Mouse (Mus musculus): ENCODE measurements around the gene Sap25. TPM values are rescaled to one million over a fixed set of nuclear protein-coding genes. Genes with fewer than 3 reads are reported as not detected.
A peak's percentile ranks its signal among the peaks of the same experiment; 100 is the strongest.

Sap25 gene
- 9.0 and 10.5 TPM in 2 replicates for polyA plus RNA-seq (2016; fragmentation: Nextera tagmentation; extraction: Ambion mirVana)

DNA sequence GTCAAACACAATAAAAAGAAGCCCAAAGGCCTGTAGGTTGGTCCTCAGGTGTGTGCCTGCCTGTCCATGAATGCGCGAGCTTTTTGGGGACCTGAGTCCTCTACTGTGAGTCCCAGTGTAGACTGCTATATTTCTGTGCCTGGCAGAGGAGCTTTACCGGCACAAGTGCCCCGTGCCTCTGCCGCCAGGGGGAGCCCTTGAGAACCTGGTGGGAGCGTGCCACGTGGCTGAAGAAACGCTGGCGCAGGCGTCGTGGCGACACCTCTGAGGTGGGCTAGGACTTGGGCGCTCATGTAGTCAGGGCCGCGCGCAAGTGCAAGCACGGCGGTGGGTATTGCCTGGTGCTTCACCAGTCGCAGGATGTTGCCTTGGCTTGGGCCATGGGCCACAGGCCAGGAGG, at the start of gene Sap25:
TSS of gene Sap25 (plus strand) at position 281 of the 400 bp plus-strand sequence.
- Histone ChIP-seq H3K4me3 (replicated peaks) (no peak within 1 kb of the TSS), H3K9ac (no peak within 1 kb of the TSS), H3K9me3 (no peaks in the 10 kb centered on the region), H3K27ac (no peak within 1 kb of the TSS), H3K4me1 (peaks cover 7% of the 10 kb centered on the region), H3K36me3 (replicated peaks) (peaks cover 66% of the 10 kb centered on the region), H3K27me3 (peaks cover 38% of the 10 kb centered on the region), H3K4me2 (no peak within 1 kb of the TSS)
- no peak for ATAC-seq (ENCODE audit: low FRiP score)
- 90% methylated on average over 19 of the region's 19 CpGs for WGBS

DNA sequence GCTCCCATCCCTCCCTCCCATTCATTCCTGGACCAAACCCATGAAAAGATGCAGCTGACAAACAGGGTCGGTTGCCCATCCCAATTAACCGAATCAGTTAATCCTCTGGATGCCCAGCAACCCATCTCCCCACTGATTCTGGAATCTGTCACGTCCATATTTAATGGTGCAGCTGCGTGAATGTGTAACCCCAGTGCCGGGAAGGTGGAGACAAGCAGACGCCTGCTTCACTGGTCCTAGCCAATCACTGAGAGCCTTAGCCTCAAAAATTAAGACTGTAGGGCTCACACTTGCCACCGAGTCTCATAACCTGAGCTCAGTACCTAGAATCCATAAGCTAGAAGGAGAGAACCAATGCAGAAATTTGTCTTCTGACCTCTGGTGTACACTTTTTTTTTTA, 45.2 kb upstream of the Sap25 start:
- ATAC-seq (ENCODE audit: low FRiP score), result no peak
- 85% methylated on average over 7 of the region's 7 CpGs for WGBS
- no peaks in the 10 kb centered on the region; the same call in 1 of the 2 replicates for H3K27me3 ChIP-seq

DNA sequence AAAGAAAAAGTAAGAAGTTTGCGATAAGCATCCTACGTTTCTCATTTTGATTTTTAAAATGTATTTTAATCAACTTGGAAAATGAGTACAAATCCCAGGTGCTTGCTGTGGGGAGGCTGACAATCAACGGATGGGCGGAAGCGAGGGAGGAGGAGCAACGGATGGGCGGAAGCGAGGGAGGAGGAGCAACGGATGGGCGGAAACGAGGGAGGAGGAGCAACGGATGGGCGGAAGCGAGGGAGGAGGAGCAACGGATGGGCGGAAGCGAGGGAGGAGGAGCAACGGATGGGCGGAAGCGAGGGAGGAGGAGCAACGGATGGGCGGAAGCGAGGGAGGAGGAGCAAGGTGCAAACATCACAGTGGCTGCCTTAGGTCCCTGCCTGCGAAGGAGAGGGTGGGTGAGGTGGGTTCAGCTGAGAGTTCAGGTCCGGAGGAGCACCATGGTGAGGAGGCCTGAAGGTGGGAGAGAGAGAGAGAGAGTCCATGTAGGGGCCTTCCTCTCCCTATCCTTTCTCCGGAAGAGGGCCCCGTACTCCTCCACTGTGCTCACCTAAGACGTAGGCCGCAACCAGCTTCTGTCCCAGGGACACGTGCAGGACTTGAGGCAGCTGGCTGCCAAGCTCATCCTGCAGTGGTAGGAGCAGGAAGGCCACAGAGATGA, 44.4 kb upstream of the Sap25 start:
- Histone ChIP-seq H3K4me2 (peak overlapping the region; percentile 31), H3K27ac (peak overlapping the region; percentile 51; the same call in 1 of the 2 replicates), H3K4me1 (peaks cover 20% of the 10 kb centered on the region), H3K4me3 (replicated peaks) (0 out of 2 replicates have a peak overlapping the region, but pooled peaks have one; percentile 15), H3K9me3 (no peaks in the 10 kb centered on the region), H3K27me3 (no peaks in the 10 kb centered on the region; the same call in 1 of the 2 replicates), H3K36me3 (replicated peaks) (no peaks in the 10 kb centered on the region), H3K9ac (no peak overlapping the region)
- WGBS, result 24% methylated on average over 27 of the region's 30 CpGs
- no peak for ATAC-seq (ENCODE audit: low FRiP score)

More for the DNA sequence above, 45.2 kb upstream of the Sap25 start:
- Histone ChIP-seq H3K4me3 (replicated peaks) (no peak overlapping the region), H3K9ac (no peak overlapping the region), H3K4me1 (peaks cover 15% of the 10 kb centered on the region), H3K9me3 (no peaks in the 10 kb centered on the region), H3K36me3 (replicated peaks) (no peaks in the 10 kb centered on the region), H3K4me2 (no peak overlapping the region), H3K27ac (no peak overlapping the region)

- Histone ChIP-seq H3K9ac (no peak overlapping the region), H3K36me3 (replicated peaks) (no peaks in the 10 kb centered on the region), H3K27me3 (no peaks in the 10 kb centered on the region), H3K27ac (no peak overlapping the region), H3K4me2 (no peak overlapping the region), H3K4me3 (replicated peaks) (no peak overlapping the region), H3K4me1 (peaks cover 28% of the 10 kb centered on the region), H3K9me3 (no peaks in the 10 kb centered on the region)
- no peak for ATAC-seq (ENCODE audit: low FRiP score)
- WGBS, result 94% methylated on average over 6 of the region's 6 CpGs
These were observed 43.5 kb upstream of the Sap25 start for GRCm38 (mm10) chr5:137597625-137598024.

GRCm38 (mm10) chr5:137598100-137598826, 42.9 kb upstream of the Sap25 start:
- no peaks in the 10 kb centered on the region for H3K27me3 ChIP-seq
- WGBS, result 83% methylated on average over 2 of the region's 2 CpGs

DNA sequence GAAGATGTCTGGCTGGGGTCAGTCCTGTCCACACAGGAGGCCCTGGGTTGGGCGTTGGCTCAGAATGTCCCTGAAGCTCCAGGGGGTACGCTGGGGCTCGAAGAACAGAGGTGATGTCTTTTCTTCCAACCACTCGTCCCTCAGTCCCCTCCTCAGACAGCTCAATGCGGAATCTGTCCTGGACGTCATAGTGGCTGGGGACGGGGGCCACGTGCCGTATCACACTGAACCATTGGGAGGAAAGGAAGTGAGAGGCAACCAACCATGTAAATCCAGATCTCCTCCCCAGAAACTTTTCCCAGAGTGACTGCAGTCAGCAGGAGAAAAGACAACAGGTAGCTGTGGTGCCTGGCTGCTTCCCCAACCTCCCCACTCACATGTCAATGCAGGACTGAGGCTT, 41.5 kb upstream of the Sap25 start:
- H3K4me3 ChIP-seq (replicated peaks), result peak overlapping the region; percentile 71
- peak overlapping the region; percentile 96 for H3K4me2 ChIP-seq
- no peaks in the 10 kb centered on the region for H3K9me3 ChIP-seq
- ATAC-seq (ENCODE audit: low FRiP score), result no peak
- 70% methylated on average over 9 of the region's 9 CpGs for WGBS
- no peaks in the 10 kb centered on the region for H3K27me3 ChIP-seq
- no peaks in the 10 kb centered on the region for H3K36me3 ChIP-seq (replicated peaks)
- peaks cover 37% of the 10 kb centered on the region for H3K4me1 ChIP-seq
- no peak overlapping the region for H3K27ac ChIP-seq
- peak overlapping the region; percentile 86 for H3K9ac ChIP-seq

More at GRCm38 (mm10) chr5:137598100-137598826, 42.9 kb upstream of the Sap25 start:
- H3K4me3 ChIP-seq (replicated peaks), result no peak overlapping the region
- no peaks in the 10 kb centered on the region for H3K9me3 ChIP-seq
- no peaks in the 10 kb centered on the region for H3K36me3 ChIP-seq (replicated peaks)
- H3K9ac ChIP-seq, result no peak overlapping the region
- no peak overlapping the region for H3K27ac ChIP-seq
- H3K4me2 ChIP-seq, result no peak overlapping the region
- no peak for ATAC-seq (ENCODE audit: low FRiP score)
- peaks cover 34% of the 10 kb centered on the region for H3K4me1 ChIP-seq

DNA sequence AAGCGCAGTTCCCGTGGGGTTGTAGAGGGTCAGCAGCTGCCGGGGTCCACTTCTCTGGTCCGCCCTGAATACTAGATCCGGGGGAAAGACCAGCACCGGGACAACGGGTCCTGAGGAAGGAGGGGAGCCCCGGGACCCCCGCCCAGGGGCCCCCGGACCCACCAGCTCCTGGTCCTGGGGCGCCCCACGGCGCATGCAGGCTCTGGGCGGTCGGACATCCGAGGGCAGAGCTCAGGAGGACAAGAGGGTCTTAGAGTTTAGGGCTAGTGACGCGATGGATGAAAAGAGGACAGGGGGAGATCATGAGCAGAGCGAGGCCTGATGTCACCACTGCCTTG, 40.9 kb upstream of the Sap25 start:
- 3% methylated on average over 19 of the region's 19 CpGs for WGBS
- no peaks in the 10 kb centered on the region for H3K9me3 ChIP-seq
- H3K36me3 ChIP-seq (replicated peaks), result no peaks in the 10 kb centered on the region
- ATAC-seq (ENCODE audit: low FRiP score), result no peak; the same call in none of the 2 replicates
- peak overlapping the region; percentile 81; the same call in 1 of the 2 replicates for H3K27ac ChIP-seq
- H3K4me1 ChIP-seq, result peaks cover 37% of the 10 kb centered on the region
- H3K9ac ChIP-seq, result peak overlapping the region; percentile 86
- no peaks in the 10 kb centered on the region for H3K27me3 ChIP-seq
- H3K4me3 ChIP-seq (replicated peaks), result peak overlapping the region; percentile 71
- peak overlapping the region; percentile 96 for H3K4me2 ChIP-seq

DNA sequence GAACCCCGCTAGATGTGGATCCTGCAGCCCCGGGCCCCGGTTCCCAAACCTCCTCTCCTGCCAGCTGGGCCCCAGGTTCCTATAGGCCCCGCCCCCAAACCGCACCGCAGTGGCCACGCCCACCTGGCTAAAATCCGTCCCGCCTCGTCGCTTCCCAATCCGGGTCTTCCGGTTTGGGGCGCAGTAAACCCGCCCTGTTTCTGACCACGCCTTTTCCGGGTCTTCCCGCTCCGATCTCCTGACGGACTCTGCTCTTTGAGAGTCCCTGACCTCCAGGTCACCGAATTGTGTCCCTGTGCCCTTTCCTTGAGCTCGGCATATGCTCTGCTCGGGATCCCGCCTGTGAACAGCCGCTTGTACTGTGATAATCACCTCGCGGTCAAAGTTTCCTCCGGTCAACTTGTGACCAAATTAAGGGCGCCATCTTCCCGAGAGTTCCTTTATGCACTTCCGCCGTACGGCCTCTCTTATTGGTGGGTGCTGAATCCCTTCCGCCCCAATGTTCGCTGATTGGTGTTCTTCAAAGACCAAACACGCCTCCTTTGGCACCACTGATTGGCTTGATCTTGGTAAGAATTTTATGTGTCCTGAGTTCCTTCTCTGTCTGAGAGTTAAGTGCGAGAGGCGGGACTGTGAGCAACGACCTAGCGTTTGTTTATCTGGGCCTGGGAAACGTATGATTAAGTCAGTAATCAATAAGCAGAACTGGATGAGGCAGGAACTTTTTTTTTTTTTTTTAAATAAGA, 40.3 kb upstream of the Sap25 start, which contains the start of gene Mospd3:
TSS of gene Mospd3 (minus strand) at position 440 of the 746 bp plus-strand sequence.
- peak; percentile 95 for ATAC-seq (ENCODE audit: low FRiP score)
- Histone ChIP-seq H3K4me3 (replicated peaks) (peak within 1 kb of the TSS; percentile 71), H3K27me3 (no peaks in the 10 kb centered on the region), H3K27ac (peak within 1 kb of the TSS; percentile 81), H3K4me1 (peaks cover 37% of the 10 kb centered on the region), H3K4me2 (peak within 1 kb of the TSS; percentile 96), H3K9me3 (no peaks in the 10 kb centered on the region), H3K9ac (peak within 1 kb of the TSS; percentile 86), H3K36me3 (replicated peaks) (no peaks in the 10 kb centered on the region)
- WGBS, result under 1% methylated on average over 41 of the region's 41 CpGs

DNA sequence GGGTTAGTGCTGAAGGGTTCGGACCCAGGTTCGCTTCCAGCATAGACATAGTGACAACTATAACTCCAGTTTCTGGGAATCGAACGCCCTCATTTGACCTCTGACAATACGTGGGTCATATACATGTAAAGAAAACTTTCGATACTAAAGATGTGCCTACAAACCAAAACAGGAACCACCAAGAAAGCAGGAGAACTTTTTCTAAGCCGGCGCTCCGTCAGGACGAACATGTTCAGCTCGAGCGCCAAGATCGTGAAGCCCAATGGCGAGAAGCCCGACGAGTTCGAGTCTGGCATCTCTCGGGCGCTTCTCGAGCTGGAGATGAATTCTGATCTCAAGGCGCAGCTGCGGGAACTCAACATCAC, 39.8 kb upstream of the Sap25 start:
- Histone ChIP-seq H3K4me2 (peak overlapping the region; percentile 96), H3K9ac (peak overlapping the region; percentile 59)

GRCm38 (mm10) chr5:137607860-137608653, 33.1 kb upstream of the Sap25 start:
- Histone ChIP-seq H3K36me3 (replicated peaks) (no peaks in the 10 kb centered on the region), H3K9ac (0 out of 2 replicates have a peak overlapping the region, but pooled peaks have one; percentile 33), H3K4me3 (replicated peaks) (peak overlapping the region; percentile 4; the same call in 1 of the 2 replicates), H3K27me3 (peaks cover 24% of the 10 kb centered on the region), H3K4me1 (peaks cover 49% of the 10 kb centered on the region), H3K4me2 (peak overlapping the region; percentile 43), H3K9me3 (no peaks in the 10 kb centered on the region), H3K27ac (no peak overlapping the region)
- peak; percentile 40; the same call in 1 of the 2 replicates for ATAC-seq (ENCODE audit: low FRiP score)
- WGBS, result 12% methylated on average over 26 of the region's 26 CpGs

More for the DNA sequence above, 39.8 kb upstream of the Sap25 start:
- H3K4me1 ChIP-seq, result peaks cover 37% of the 10 kb centered on the region
- no peak overlapping the region; the same call in 1 of the 2 replicates for H3K27ac ChIP-seq
- peak overlapping the region; percentile 71 for H3K4me3 ChIP-seq (replicated peaks)
- no peak for ATAC-seq (ENCODE audit: low FRiP score)
- H3K9me3 ChIP-seq, result no peaks in the 10 kb centered on the region
- under 1% methylated on average over 22 of the region's 22 CpGs for WGBS
- no peaks in the 10 kb centered on the region for H3K27me3 ChIP-seq
- no peaks in the 10 kb centered on the region for H3K36me3 ChIP-seq (replicated peaks)

- Histone ChIP-seq H3K27me3 (peaks cover 24% of the 10 kb centered on the region), H3K9me3 (no peaks in the 10 kb centered on the region), H3K4me1 (peaks cover 48% of the 10 kb centered on the region), H3K36me3 (replicated peaks) (no peaks in the 10 kb centered on the region), H3K4me3 (replicated peaks) (peak overlapping the region; percentile 4; the same call in 1 of the 2 replicates), H3K27ac (no peak overlapping the region), H3K4me2 (peak overlapping the region; percentile 43), H3K9ac (0 out of 2 replicates have a peak overlapping the region, but pooled peaks have one; percentile 33)
- WGBS, result 16% methylated on average over 21 of the region's 23 CpGs
- no peak for ATAC-seq (ENCODE audit: low FRiP score)
These were observed 32.4 kb upstream of the Sap25 start for GRCm38 (mm10) chr5:137608654-137609190.

All from forebrain, embryonic 12.5 days (tissue).